Mouse (Mus musculus) adrenal gland, postnatal 4 days (tissue): Measurements from ENCODE around the gene Jph4. TPM values are rescaled to one million over a fixed set of nuclear protein-coding genes. Genes with fewer than 3 reads are reported as not detected.

Experiments
- DNase-seq, 2 experiments: peaks; one replicate each; pipeline ENCODE4 v3.0.0; 2021 to 2022; ENCODE audit warnings: low spot score in 2 of 2, mixed read lengths in 2 of 2
- total RNA-seq, 2 experiments: library from RNA; stranded (reverse); gene quantifications; 2 replicates each; pipeline ENCODE4 v1.2.3; 2021

Jph4 gene
- total RNA-seq, 2 experiments from 2014 or later: 11.9 to 14.8 TPM

GRCm38 (mm10) chr14:55119421-55120134 lies 2.8 kb upstream of the Jph4 start:
- DNase-seq: no peak

- DNase-seq: no peak
Measured at GRCm38 (mm10) chr14:55118852-55119251, 2.1 kb upstream of the Jph4 start.

GRCm38 (mm10) chr14:55115846-55116245 lies 889 bp downstream of the Jph4 start:
- no peak for DNase-seq

GRCm38 (mm10) chr14:55114759-55115701 lies 1.7 kb downstream of the Jph4 start:
- no peak for DNase-seq

GRCm38 (mm10) chr14:55113975-55114645 lies 2.6 kb downstream of the Jph4 start:
- no peak for DNase-seq

- DNase-seq: no peak
Measured at GRCm38 (mm10) chr14:55113351-55113974, 3.3 kb downstream of the Jph4 start.

- DNase-seq: no peak
Measured at GRCm38 (mm10) chr14:55111720-55112119, 5.0 kb downstream of the Jph4 start.

GRCm38 (mm10) chr14:55110076-55110475 lies 6.7 kb downstream of the Jph4 start:
- DNase-seq: no peak

GRCm38 (mm10) chr14:55109048-55109873 lies 7.5 kb downstream of the Jph4 start:
- DNase-seq: no peak

- no peak for DNase-seq
Measured at GRCm38 (mm10) chr14:55108202-55108870, 8.4 kb downstream of the Jph4 start.

GRCm38 (mm10) chr14:55106990-55107389 lies 9.7 kb downstream of the Jph4 start:
- DNase-seq: no peak

- DNase-seq: peak in 1 of 2 experiments; percentile 71
Measured at GRCm38 (mm10) chr14:55105836-55106809, 10.6 kb downstream of the Jph4 start, which contains the start of gene Ap1g2. Gene Ap1g2 (minus strand): TSS chr14:55106593.

GRCm38 (mm10) chr14:55105386-55105785 lies 11.3 kb downstream of the Jph4 start:
- DNase-seq: no peak

GRCm38 (mm10) chr14:55104365-55104764 lies 12.4 kb downstream of the Jph4 start:
- DNase-seq: no peak

- no peak for DNase-seq
Measured at GRCm38 (mm10) chr14:55102253-55102785, 14.4 kb downstream of the Jph4 start.

GRCm38 (mm10) chr14:55101592-55101991 lies 15.1 kb downstream of the Jph4 start:
- no peak for DNase-seq

- no peak for DNase-seq
Measured at GRCm38 (mm10) chr14:55098067-55098466, 18.7 kb downstream of the Jph4 start.

GRCm38 (mm10) chr14:55097646-55098045 lies 19.1 kb downstream of the Jph4 start:
- no peak for DNase-seq
